Mouse (Mus musculus) T-helper 2 cell (primary cell): Measurements from ENCODE around the gene Dlg1.

Experiments
- in situ Hi-C: fragments of 300-600 bp; cut with MboI, MseI; formaldehyde crosslinking; loops from one replicate; pipeline ENCODE4 v1.15.1; 2025; ENCODE audit warnings: high pct_unique_total_duplicates

Dlg1 gene

DNA sequence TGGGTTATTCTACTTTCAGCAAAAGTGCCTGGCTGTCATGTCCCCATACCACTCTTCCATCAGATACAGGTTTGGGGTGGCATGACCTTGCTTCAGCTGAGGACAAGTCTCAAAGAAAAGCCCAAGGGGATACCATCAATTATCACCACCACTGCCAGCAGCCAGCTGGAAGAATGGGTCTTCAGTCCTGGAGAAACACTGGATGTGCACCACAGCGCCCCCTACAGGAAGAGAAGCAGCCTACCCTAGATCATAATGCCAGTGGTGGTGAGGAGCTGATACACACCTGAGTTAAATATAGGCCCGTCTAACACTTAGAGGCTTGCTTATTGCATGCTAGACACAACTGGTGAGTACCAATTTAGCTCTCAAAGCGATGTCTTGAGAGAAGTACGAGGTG, 242.1 kb downstream of the Dlg1 start:
- in situ Hi-C loops: no loop called here

DNA sequence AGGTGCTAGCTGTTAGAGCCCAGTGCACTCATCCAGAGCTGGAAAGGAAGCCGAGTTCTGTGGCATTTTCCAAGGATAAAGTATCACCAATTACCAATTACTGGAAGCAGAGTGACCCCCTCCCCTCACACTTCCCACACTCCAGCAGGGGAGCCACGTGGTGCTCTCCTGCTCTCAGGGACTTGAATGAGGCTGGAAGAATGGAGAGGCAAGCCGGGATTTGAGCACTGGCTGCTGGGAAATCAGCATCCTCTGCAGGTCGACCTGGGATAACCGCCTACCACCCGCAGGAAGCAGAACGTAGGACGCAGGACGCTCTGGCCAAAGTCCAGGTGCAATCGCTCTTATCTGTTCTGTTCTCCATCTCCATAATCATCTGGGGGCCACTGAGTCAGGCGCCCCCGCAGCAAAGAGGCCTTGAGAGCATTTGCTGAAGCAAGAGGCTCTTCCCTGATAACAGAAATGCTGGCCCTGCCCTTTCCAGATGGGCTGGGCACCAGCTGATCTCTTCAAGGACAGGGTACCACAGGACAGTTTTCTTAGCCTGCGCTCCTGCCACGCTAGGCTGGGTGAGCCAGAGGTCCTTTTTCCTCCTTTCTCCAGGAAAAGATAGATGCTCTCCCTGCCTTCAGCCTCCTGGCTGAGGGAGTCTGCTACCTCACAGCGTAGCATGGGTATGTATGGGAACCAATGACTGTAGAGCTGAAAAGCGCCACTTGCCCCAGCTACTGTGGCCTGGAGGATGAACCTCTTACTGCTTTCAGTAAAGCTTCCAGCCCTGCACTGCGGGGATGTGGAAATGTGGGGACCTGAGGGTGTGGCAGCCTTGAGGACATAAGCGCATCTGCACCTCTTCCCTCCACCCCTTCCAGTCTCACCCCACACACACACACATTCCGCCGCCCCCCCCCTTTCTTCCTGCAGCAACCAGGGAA, 242.9 kb downstream of the Dlg1 start:
- in situ Hi-C loops: no loop called here

- in situ Hi-C loops: no loop called here
These were observed 243.7 kb downstream of the Dlg1 start for GRCm38 (mm10) chr16:31906896-31907295.

GRCm38 (mm10) chr16:31908959-31909358, 245.7 kb downstream of the Dlg1 start:
- in situ Hi-C loops: no loop called here

GRCm38 (mm10) chr16:31910281-31910847, 247.1 kb downstream of the Dlg1 start:
- in situ Hi-C loops: no loop called here

GRCm38 (mm10) chr16:31917776-31918175, 254.5 kb downstream of the Dlg1 start:
- in situ Hi-C loops: no loop called here

GRCm38 (mm10) chr16:31918248-31918724, 255.0 kb downstream of the Dlg1 start:
- in situ Hi-C loops: no loop called here

- in situ Hi-C loops: no loop called here
These were observed 261.1 kb downstream of the Dlg1 start for GRCm38 (mm10) chr16:31924368-31924767.
